Mouse (Mus musculus): Measurements from ENCODE around the gene Ceacam1.

GRCm38 (mm10) chr7:25417597-25417996, 59.8 kb downstream of the Ceacam1 start:
- TF ChIP-seq EP300 (IDR thresholded peaks at IDR 0.05; ENCODE audit: low read length), result no peak
- TF ChIP-seq CTCF (conservative IDR thresholded peaks at IDR 0.05 in 1 of 2, IDR thresholded peaks at IDR 0.05 in 1 of 2; ENCODE audit: low read depth in 2 of 2, low read length in 2 of 2), result peak; percentile 51 to 71
- TF ChIP-seq MAFK (IDR thresholded peaks at IDR 0.05; ENCODE audit: insufficient replicate concordance, low read length), result no peak
- TF ChIP-seq ZC3H11A (IDR thresholded peaks at IDR 0.05; ENCODE audit: low read depth, low read length), result no peak
- TF ChIP-seq POLR2A (IDR thresholded peaks at IDR 0.05; ENCODE audit: low read depth, low read length), result no peak
- TF ChIP-seq HCFC1 (IDR thresholded peaks at IDR 0.05; ENCODE audit: low read depth, low read length), result no peak
- TF ChIP-seq UBTF (IDR thresholded peaks at IDR 0.05; ENCODE audit: low read depth, low read length), result no peak
- no peak for TF ChIP-seq TCF12 (IDR thresholded peaks at IDR 0.05; ENCODE audit: low read depth, low read length)
